Mouse (Mus musculus): ENCODE measurements around the gene Ube2l6. TPM values are rescaled to one million over a fixed set of nuclear protein-coding genes. Genes with fewer than 3 reads are reported as not detected.

Gene Ube2l6
- 12.2 and 13.8 TPM in 2 replicates for polyA plus RNA-seq (2012; rRNA removed)

GRCm38 (mm10) chr2:84798493-84798921 lies at the start of gene Ube2l6:
Gene Ube2l6, plus strand, starts transcription at chr2:84798828.
- DNase-seq (ENCODE audit: low read depth) = peak; percentile 79
- TF ChIP-seq CTCF (IDR thresholded peaks at IDR 0.05; ENCODE audit: borderline replicate concordance, extremely low read depth, insufficient read depth, insufficient read length) (no peak), POLR2A (IDR thresholded peaks at IDR 0.05; ENCODE audit: borderline replicate concordance, extremely low read depth, insufficient read depth, insufficient read length, poor library complexity, severe bottlenecking) (no peak)

- TF ChIP-seq CTCF (IDR thresholded peaks at IDR 0.05; ENCODE audit: borderline replicate concordance, extremely low read depth, insufficient read depth, insufficient read length) (no peak), POLR2A (IDR thresholded peaks at IDR 0.05; ENCODE audit: borderline replicate concordance, extremely low read depth, insufficient read depth, insufficient read length, poor library complexity, severe bottlenecking) (no peak)
- DNase-seq (ENCODE audit: low read depth) = peak; percentile 28
These were observed 48.5 kb upstream of the Ube2l6 start for GRCm38 (mm10) chr2:84750115-84750514.

GRCm38 (mm10) chr2:84756245-84756644 lies 42.4 kb upstream of the Ube2l6 start:
- DNase-seq (ENCODE audit: low read depth) = no peak
- TF ChIP-seq POLR2A (IDR thresholded peaks at IDR 0.05; ENCODE audit: borderline replicate concordance, extremely low read depth, insufficient read depth, insufficient read length, poor library complexity, severe bottlenecking) (no peak), CTCF (IDR thresholded peaks at IDR 0.05; ENCODE audit: borderline replicate concordance, extremely low read depth, insufficient read depth, insufficient read length) (no peak)

GRCm38 (mm10) chr2:84757026-84757682 lies 41.5 kb upstream of the Ube2l6 start:
- no peak for TF ChIP-seq CTCF (IDR thresholded peaks at IDR 0.05; ENCODE audit: borderline replicate concordance, extremely low read depth, insufficient read depth, insufficient read length)
- no peak for TF ChIP-seq POLR2A (IDR thresholded peaks at IDR 0.05; ENCODE audit: borderline replicate concordance, extremely low read depth, insufficient read depth, insufficient read length, poor library complexity, severe bottlenecking)
- DNase-seq (ENCODE audit: low read depth) = no peak

GRCm38 (mm10) chr2:84758542-84759127 lies 40.0 kb upstream of the Ube2l6 start:
- no peak for TF ChIP-seq POLR2A (IDR thresholded peaks at IDR 0.05; ENCODE audit: borderline replicate concordance, extremely low read depth, insufficient read depth, insufficient read length, poor library complexity, severe bottlenecking)
- TF ChIP-seq CTCF (IDR thresholded peaks at IDR 0.05; ENCODE audit: borderline replicate concordance, extremely low read depth, insufficient read depth, insufficient read length) = peak; percentile 56; the same call in 1 of the 2 replicates
- peak; percentile 73 for DNase-seq (ENCODE audit: low read depth)

- TF ChIP-seq CTCF (IDR thresholded peaks at IDR 0.05; ENCODE audit: borderline replicate concordance, extremely low read depth, insufficient read depth, insufficient read length) (no peak), POLR2A (IDR thresholded peaks at IDR 0.05; ENCODE audit: borderline replicate concordance, extremely low read depth, insufficient read depth, insufficient read length, poor library complexity, severe bottlenecking) (no peak)
- no peak for DNase-seq (ENCODE audit: low read depth)
These were observed 37.9 kb upstream of the Ube2l6 start for GRCm38 (mm10) chr2:84760777-84761176.

GRCm38 (mm10) chr2:84761309-84761708 lies 37.3 kb upstream of the Ube2l6 start:
- TF ChIP-seq CTCF (IDR thresholded peaks at IDR 0.05; ENCODE audit: borderline replicate concordance, extremely low read depth, insufficient read depth, insufficient read length) = no peak
- no peak for TF ChIP-seq POLR2A (IDR thresholded peaks at IDR 0.05; ENCODE audit: borderline replicate concordance, extremely low read depth, insufficient read depth, insufficient read length, poor library complexity, severe bottlenecking)
- DNase-seq (ENCODE audit: low read depth) = no peak

- no peak for DNase-seq (ENCODE audit: low read depth)
- TF ChIP-seq POLR2A (IDR thresholded peaks at IDR 0.05; ENCODE audit: borderline replicate concordance, extremely low read depth, insufficient read depth, insufficient read length, poor library complexity, severe bottlenecking) = no peak
- no peak for TF ChIP-seq CTCF (IDR thresholded peaks at IDR 0.05; ENCODE audit: borderline replicate concordance, extremely low read depth, insufficient read depth, insufficient read length)
These were observed 36.8 kb upstream of the Ube2l6 start for GRCm38 (mm10) chr2:84761840-84762239.

- TF ChIP-seq POLR2A (IDR thresholded peaks at IDR 0.05; ENCODE audit: borderline replicate concordance, extremely low read depth, insufficient read depth, insufficient read length, poor library complexity, severe bottlenecking) (no peak), CTCF (IDR thresholded peaks at IDR 0.05; ENCODE audit: borderline replicate concordance, extremely low read depth, insufficient read depth, insufficient read length) (no peak)
These were observed 36.3 kb upstream of the Ube2l6 start for GRCm38 (mm10) chr2:84762295-84762694.

GRCm38 (mm10) chr2:84762818-84763217 lies 35.8 kb upstream of the Ube2l6 start:
- DNase-seq (ENCODE audit: low read depth) = no peak
- TF ChIP-seq CTCF (IDR thresholded peaks at IDR 0.05; ENCODE audit: borderline replicate concordance, extremely low read depth, insufficient read depth, insufficient read length) = no peak
- no peak for TF ChIP-seq POLR2A (IDR thresholded peaks at IDR 0.05; ENCODE audit: borderline replicate concordance, extremely low read depth, insufficient read depth, insufficient read length, poor library complexity, severe bottlenecking)

More at GRCm38 (mm10) chr2:84762295-84762694, 36.3 kb upstream of the Ube2l6 start:
- no peak for DNase-seq (ENCODE audit: low read depth)

- TF ChIP-seq POLR2A (IDR thresholded peaks at IDR 0.05; ENCODE audit: borderline replicate concordance, extremely low read depth, insufficient read depth, insufficient read length, poor library complexity, severe bottlenecking) (no peak), CTCF (IDR thresholded peaks at IDR 0.05; ENCODE audit: borderline replicate concordance, extremely low read depth, insufficient read depth, insufficient read length) (no peak)
- DNase-seq (ENCODE audit: low read depth) = no peak
These were observed 28.1 kb upstream of the Ube2l6 start for GRCm38 (mm10) chr2:84770501-84770900.

- DNase-seq (ENCODE audit: low read depth) = no peak
- TF ChIP-seq CTCF (IDR thresholded peaks at IDR 0.05; ENCODE audit: borderline replicate concordance, extremely low read depth, insufficient read depth, insufficient read length) = no peak
These were observed 26.2 kb upstream of the Ube2l6 start for GRCm38 (mm10) chr2:84772454-84772853.

Data from brain, embryonic 14.5 days (tissue).